Mouse (Mus musculus) layer of hippocampus, adult 9-11 months (tissue): ENCODE results near the gene Trpm3.

Source experiments
- DNase-seq: peaks from one replicate; pipeline ENCODE4 v3.0.0; 2022

Trpm3 gene

GRCm38 (mm10) chr19:22138590-22139421 is at the start of gene Trpm3:
Gene Trpm3, plus strand, starts transcription at chr19:22139046.
- peak; percentile 59 for DNase-seq

GRCm38 (mm10) chr19:22100582-22100981 is 38.3 kb upstream of the Trpm3 start:
- peak; percentile 12 for DNase-seq

GRCm38 (mm10) chr19:22103865-22104264 is 35.0 kb upstream of the Trpm3 start:
- no peak for DNase-seq

GRCm38 (mm10) chr19:22104848-22105484 is 33.9 kb upstream of the Trpm3 start:
- DNase-seq: no peak

- no peak for DNase-seq
These were observed 33.2 kb upstream of the Trpm3 start for GRCm38 (mm10) chr19:22105648-22106047.

- no peak for DNase-seq
These were observed 29.9 kb upstream of the Trpm3 start for GRCm38 (mm10) chr19:22108893-22109463.

GRCm38 (mm10) chr19:22120976-22121375 is 17.9 kb upstream of the Trpm3 start:
- DNase-seq: no peak

- peak; percentile 56 for DNase-seq
These were observed 17.2 kb upstream of the Trpm3 start for GRCm38 (mm10) chr19:22121631-22122030.

- DNase-seq: no peak
These were observed 6.2 kb upstream of the Trpm3 start for GRCm38 (mm10) chr19:22132626-22133025.

- DNase-seq: no peak
These were observed 39.7 kb downstream of the Trpm3 start for GRCm38 (mm10) chr19:22178549-22178948.

- DNase-seq: no peak
These were observed 40.2 kb downstream of the Trpm3 start for GRCm38 (mm10) chr19:22179017-22179416.

GRCm38 (mm10) chr19:22180136-22180535 is 41.3 kb downstream of the Trpm3 start:
- DNase-seq: peak; percentile 31

- DNase-seq: peak; percentile 42
These were observed 50.9 kb downstream of the Trpm3 start for GRCm38 (mm10) chr19:22189716-22190115.

- no peak for DNase-seq
These were observed 83.7 kb downstream of the Trpm3 start for GRCm38 (mm10) chr19:22222520-22222919.

GRCm38 (mm10) chr19:22234187-22234586 is 95.3 kb downstream of the Trpm3 start:
- DNase-seq: no peak

GRCm38 (mm10) chr19:22249076-22249475 is 110.2 kb downstream of the Trpm3 start:
- peak; percentile 86 for DNase-seq

- no peak for DNase-seq
These were observed 134.1 kb downstream of the Trpm3 start for GRCm38 (mm10) chr19:22272916-22273315.

GRCm38 (mm10) chr19:22284651-22285050 is 145.8 kb downstream of the Trpm3 start:
- no peak for DNase-seq

GRCm38 (mm10) chr19:22292671-22293070 is 153.8 kb downstream of the Trpm3 start:
- DNase-seq: no peak

GRCm38 (mm10) chr19:22300906-22301305 is 162.1 kb downstream of the Trpm3 start:
- DNase-seq: peak; percentile 8

- peak; percentile 10 for DNase-seq
These were observed 164.4 kb downstream of the Trpm3 start for GRCm38 (mm10) chr19:22303021-22303951.

- peak; percentile 81 for DNase-seq
These were observed 165.3 kb downstream of the Trpm3 start for GRCm38 (mm10) chr19:22303952-22304655.
